Mouse (Mus musculus): ENCODE measurements at regions not wholly inside any gene's neighbourhood (a gene's known extent, or its start where the extent isn't known, plus 50 kb on each side); places are given as distances from the start of the nearest gene placed in this dataset.

DNA sequence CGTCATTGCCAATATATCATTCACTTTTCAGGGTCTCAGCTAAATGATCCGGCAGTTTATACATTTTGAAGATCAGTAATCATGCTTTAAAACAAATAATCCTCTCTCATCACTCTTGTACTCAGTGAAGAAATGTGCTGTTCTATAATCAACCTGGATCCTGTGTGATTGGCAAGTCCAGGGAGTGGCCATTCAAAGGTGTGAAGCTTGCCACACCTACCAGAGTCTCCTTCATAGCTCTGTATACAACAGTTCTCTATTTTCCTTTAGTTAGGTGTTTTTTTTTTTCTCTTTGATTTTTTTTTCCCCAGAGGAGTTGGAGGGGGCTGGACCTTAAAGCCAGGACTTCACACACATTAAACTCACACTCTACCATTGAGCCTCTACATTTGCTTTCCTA is 92.7 kb upstream of the Mon1b start:
- no peaks in the 10 kb centered on the region for H3K9me3 ChIP-seq (ENCODE audit: control insufficient read depth, low read length)
- no peak for ATAC-seq (ENCODE audit: low read depth)
- 49% methylated on average over 2 of the region's 2 CpGs for WGBS
- no peak overlapping the region for H3K27ac ChIP-seq (ENCODE audit: low read length)
- no peaks in the 10 kb centered on the region for H3K36me3 ChIP-seq (ENCODE audit: control insufficient read depth, insufficient read depth, low read length)
- H3K4me3 ChIP-seq (ENCODE audit: low read length), result no peak overlapping the region
- no peaks in the 10 kb centered on the region for H3K27me3 ChIP-seq (ENCODE audit: control insufficient read depth, insufficient read depth, low read depth, low read length)
- H3K4me2 ChIP-seq (ENCODE audit: low read depth, low read length), result no peak overlapping the region
- H3K9ac ChIP-seq (ENCODE audit: low read length), result no peak overlapping the region
- no peaks in the 10 kb centered on the region for H3K4me1 ChIP-seq (replicated peaks; ENCODE audit: control insufficient read depth, insufficient read depth, low read length)

DNA sequence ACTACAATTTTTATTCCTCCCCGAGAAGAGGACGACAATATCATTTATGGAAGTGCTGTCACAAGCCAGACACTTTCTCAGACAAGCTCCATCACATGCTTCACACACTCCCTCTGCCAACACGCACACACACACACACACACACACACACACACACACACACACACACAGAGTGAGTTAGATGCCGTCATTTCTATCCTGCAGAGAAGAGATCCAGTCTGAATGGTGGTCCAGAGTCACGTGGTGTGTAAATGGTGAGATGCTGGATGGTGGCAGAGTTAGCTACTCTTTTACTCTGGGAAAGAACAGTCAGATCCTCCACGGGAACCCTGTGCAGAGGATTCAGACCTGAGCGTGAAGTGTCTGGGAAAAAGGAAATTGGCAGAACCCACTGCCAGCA is 86.2 kb upstream of the Mon1b start:
- no peak overlapping the region for H3K4me2 ChIP-seq (ENCODE audit: low read depth, low read length)
- WGBS, result 79% methylated on average over 7 of the region's 7 CpGs
- no peaks in the 10 kb centered on the region for H3K36me3 ChIP-seq (ENCODE audit: control insufficient read depth, insufficient read depth, low read length)
- no peak overlapping the region for H3K4me3 ChIP-seq (ENCODE audit: low read length)
- no peak overlapping the region for H3K27ac ChIP-seq (ENCODE audit: low read length)
- no peak overlapping the region for H3K9ac ChIP-seq (ENCODE audit: low read length)
- ATAC-seq (ENCODE audit: low read depth), result no peak
- H3K9me3 ChIP-seq (ENCODE audit: control insufficient read depth, low read length), result no peaks in the 10 kb centered on the region
- no peaks in the 10 kb centered on the region for H3K27me3 ChIP-seq (ENCODE audit: control insufficient read depth, insufficient read depth, low read depth, low read length)
- no peaks in the 10 kb centered on the region for H3K4me1 ChIP-seq (replicated peaks; ENCODE audit: control insufficient read depth, insufficient read depth, low read length)

DNA sequence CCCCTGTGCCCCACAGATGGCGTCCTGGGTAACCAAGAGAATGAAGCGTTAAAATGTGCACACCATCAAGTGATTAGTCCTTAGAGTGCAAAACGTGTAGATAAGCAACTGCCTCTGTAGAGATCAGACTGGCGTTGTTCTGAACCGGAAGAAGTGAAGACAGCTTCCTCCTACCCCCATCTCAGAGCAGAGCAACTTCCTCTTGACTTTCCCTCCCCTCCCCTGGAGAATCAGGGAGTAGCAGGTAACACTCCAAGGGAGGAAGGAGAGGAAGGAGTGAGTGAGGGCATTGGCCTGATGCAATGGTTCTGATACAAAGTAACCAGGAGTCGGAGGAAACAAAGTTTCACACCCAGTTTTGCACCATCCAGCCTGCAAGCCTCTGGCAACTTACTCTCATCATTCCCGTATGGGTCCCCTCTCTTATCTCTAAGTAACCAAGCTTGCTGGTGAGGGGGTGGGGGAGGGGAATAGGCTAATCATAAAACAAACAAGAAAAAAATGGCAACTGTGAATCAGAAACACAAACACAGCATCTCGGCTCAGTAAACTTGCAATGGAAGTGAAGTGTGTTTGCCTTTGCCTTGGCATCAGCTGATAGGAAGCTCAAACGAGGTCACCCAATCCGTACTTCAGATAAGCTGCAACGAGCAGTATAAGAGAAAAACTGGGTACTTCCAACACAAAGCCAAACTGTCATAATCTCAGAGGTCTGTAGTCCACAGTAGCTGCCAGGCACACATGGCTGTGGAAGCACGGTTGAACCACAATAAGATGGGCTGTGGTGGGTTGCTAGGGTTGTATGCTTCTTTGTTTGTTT is 83.7 kb upstream of the Mon1b start:
- H3K4me2 ChIP-seq (ENCODE audit: low read depth, low read length), result no peak overlapping the region
- H3K4me1 ChIP-seq (replicated peaks; ENCODE audit: control insufficient read depth, insufficient read depth, low read length), result no peaks in the 10 kb centered on the region
- H3K36me3 ChIP-seq (ENCODE audit: control insufficient read depth, insufficient read depth, low read length), result no peaks in the 10 kb centered on the region
- H3K9ac ChIP-seq (ENCODE audit: low read length), result no peak overlapping the region
- H3K27ac ChIP-seq (ENCODE audit: low read length), result no peak overlapping the region
- H3K9me3 ChIP-seq (ENCODE audit: control insufficient read depth, low read length), result no peaks in the 10 kb centered on the region
- no peak for ATAC-seq (ENCODE audit: low read depth)
- H3K27me3 ChIP-seq (ENCODE audit: control insufficient read depth, insufficient read depth, low read depth, low read length), result no peaks in the 10 kb centered on the region
- WGBS, result 49% methylated on average over 12 of the region's 12 CpGs
- H3K4me3 ChIP-seq (ENCODE audit: low read length), result no peak overlapping the region

DNA sequence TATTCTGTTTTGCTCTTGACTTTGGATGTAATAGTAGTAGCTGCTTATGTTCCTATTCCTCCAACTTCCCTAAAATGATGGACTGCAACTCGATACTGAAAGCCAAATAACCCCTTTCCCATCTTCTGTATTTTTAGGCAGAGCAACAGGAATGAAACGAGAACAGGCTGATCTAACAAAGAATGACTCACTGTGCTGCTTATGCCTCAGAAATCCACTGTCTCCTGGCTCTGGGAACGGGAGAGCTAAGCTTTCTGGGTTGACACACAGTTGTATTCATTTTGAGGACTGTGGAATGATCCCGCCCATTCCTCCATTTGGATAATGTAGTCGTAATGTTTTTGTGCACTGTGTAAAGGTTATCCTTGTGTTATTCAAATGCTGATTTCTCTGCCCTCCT is 82.6 kb upstream of the Mon1b start:
- Histone ChIP-seq H3K4me3 (ENCODE audit: low read length) (no peak overlapping the region), H3K27me3 (ENCODE audit: control insufficient read depth, insufficient read depth, low read depth, low read length) (no peaks in the 10 kb centered on the region), H3K4me2 (ENCODE audit: low read depth, low read length) (no peak overlapping the region), H3K36me3 (ENCODE audit: control insufficient read depth, insufficient read depth, low read length) (no peaks in the 10 kb centered on the region), H3K4me1 (replicated peaks; ENCODE audit: control insufficient read depth, insufficient read depth, low read length) (no peaks in the 10 kb centered on the region), H3K9ac (ENCODE audit: low read length) (no peak overlapping the region), H3K9me3 (ENCODE audit: control insufficient read depth, low read length) (no peaks in the 10 kb centered on the region), H3K27ac (ENCODE audit: low read length) (no peak overlapping the region)
- ATAC-seq (ENCODE audit: low read depth), result no peak
- 77% methylated on average over 5 of the region's 5 CpGs for WGBS

DNA sequence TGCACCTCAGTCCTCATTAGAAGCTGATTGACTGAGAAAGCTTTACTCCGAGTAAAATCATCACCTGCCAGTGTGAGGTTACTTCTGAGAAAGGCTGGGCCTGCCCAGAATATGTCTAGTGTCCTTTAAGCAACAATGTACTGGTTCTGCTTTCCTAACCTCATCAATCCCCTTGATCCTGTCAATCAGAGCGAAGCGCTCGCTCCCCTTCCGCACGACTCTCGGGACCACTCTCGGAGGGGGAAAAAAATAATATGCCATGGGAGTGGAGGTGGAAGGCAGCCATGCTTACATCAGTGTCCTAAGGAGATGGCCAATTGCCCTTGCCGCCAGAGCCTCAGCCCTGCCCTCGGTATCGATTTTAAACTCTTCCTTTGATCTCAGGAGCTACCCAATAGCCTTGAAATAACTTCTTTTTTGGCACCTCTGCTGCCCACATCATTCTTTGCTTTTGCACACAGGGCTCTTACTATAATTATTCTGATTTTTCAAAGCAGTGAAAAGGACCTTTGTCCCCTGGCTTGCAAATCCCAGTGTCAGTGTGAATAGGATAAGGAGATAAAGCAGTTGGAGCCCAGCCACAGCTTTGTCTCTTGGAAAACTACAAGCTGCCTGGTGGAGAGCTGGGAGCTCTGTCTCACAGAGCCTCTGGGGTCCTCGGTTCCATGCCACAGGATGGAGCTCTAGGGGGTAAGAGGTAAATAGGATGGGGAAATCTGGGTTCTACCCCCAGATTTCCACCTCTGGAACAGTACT is 80.5 kb upstream of the Mon1b start:
- Histone ChIP-seq H3K9ac (ENCODE audit: low read length) (no peak overlapping the region), H3K27me3 (ENCODE audit: control insufficient read depth, insufficient read depth, low read depth, low read length) (no peaks in the 10 kb centered on the region), H3K9me3 (ENCODE audit: control insufficient read depth, low read length) (no peaks in the 10 kb centered on the region), H3K4me2 (ENCODE audit: low read depth, low read length) (no peak overlapping the region), H3K27ac (ENCODE audit: low read length) (no peak overlapping the region), H3K4me3 (ENCODE audit: low read length) (no peak overlapping the region), H3K4me1 (replicated peaks; ENCODE audit: control insufficient read depth, insufficient read depth, low read length) (no peaks in the 10 kb centered on the region), H3K36me3 (ENCODE audit: control insufficient read depth, insufficient read depth, low read length) (no peaks in the 10 kb centered on the region)
- ATAC-seq (ENCODE audit: low read depth), result no peak
- WGBS, result 33% methylated on average over 12 of the region's 12 CpGs

DNA sequence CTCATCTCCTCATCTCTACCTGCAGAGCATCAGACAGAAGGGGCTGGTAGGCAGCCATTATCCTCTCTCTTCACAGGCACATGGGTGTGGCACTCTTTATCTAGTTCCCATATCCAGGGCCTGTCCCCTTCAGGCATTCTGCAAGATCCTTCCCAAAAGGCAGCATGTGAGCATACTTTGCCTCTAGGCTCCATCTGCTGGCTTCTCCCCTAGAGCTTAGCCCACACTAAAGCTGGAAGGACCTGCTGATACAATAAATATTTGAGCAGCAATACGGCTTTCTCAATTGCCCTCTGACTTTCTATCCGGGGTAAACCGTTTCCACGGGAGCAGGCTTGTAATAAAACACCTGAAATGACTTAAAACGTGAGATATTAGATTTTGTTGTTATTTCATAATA is 78.4 kb upstream of the Mon1b start:
- Histone ChIP-seq H3K27me3 (ENCODE audit: control insufficient read depth, insufficient read depth, low read depth, low read length) (no peaks in the 10 kb centered on the region), H3K4me1 (replicated peaks; ENCODE audit: control insufficient read depth, insufficient read depth, low read length) (no peaks in the 10 kb centered on the region), H3K36me3 (ENCODE audit: control insufficient read depth, insufficient read depth, low read length) (no peaks in the 10 kb centered on the region), H3K4me2 (ENCODE audit: low read depth, low read length) (no peak overlapping the region), H3K4me3 (ENCODE audit: low read length) (no peak overlapping the region), H3K9ac (ENCODE audit: low read length) (no peak overlapping the region), H3K27ac (ENCODE audit: low read length) (no peak overlapping the region), H3K9me3 (ENCODE audit: control insufficient read depth, low read length) (no peaks in the 10 kb centered on the region)
- WGBS, result 54% methylated on average over 5 of the region's 5 CpGs
- ATAC-seq (ENCODE audit: low read depth), result no peak

DNA sequence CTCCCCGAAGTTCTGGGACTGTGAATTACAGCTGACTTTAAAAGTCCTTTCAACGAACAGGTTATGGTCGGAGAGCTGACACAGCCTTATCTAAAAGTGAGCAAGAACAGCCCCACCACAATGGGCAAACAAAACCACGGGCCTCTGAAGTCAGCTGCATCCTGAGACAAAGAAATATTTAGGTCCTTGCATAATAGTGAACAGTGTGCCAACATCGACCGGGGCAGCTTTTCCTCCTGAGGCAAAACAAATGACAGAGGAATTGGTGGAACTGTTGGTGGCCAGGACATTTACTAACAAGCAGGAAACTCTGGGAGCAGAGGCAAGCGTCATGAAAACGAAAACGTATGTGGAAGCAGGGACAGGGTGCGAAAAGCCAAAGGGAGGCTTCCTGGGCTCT is 54.3 kb upstream of the Mon1b start:
- H3K9ac ChIP-seq (ENCODE audit: low read length), result peak overlapping the region; percentile 14; the same call in 1 of the 2 replicates
- WGBS, result 15% methylated on average over 10 of the region's 10 CpGs
- H3K4me2 ChIP-seq (ENCODE audit: low read depth, low read length), result peak overlapping the region; percentile 5; the same call in 1 of the 2 replicates
- H3K36me3 ChIP-seq (ENCODE audit: control insufficient read depth, insufficient read depth, low read length), result no peaks in the 10 kb centered on the region
- H3K9me3 ChIP-seq (ENCODE audit: control insufficient read depth, low read length), result no peaks in the 10 kb centered on the region
- no peaks in the 10 kb centered on the region; the same call in 1 of the 2 replicates for H3K27me3 ChIP-seq (ENCODE audit: control insufficient read depth, insufficient read depth, low read depth, low read length)
- H3K4me3 ChIP-seq (ENCODE audit: low read length), result no peak overlapping the region
- peak; percentile 65; the same call in 1 of the 2 replicates for ATAC-seq (ENCODE audit: low read depth)
- H3K4me1 ChIP-seq (replicated peaks; ENCODE audit: control insufficient read depth, insufficient read depth, low read length), result peaks cover 12% of the 10 kb centered on the region
- no peak overlapping the region for H3K27ac ChIP-seq (ENCODE audit: low read length)

DNA sequence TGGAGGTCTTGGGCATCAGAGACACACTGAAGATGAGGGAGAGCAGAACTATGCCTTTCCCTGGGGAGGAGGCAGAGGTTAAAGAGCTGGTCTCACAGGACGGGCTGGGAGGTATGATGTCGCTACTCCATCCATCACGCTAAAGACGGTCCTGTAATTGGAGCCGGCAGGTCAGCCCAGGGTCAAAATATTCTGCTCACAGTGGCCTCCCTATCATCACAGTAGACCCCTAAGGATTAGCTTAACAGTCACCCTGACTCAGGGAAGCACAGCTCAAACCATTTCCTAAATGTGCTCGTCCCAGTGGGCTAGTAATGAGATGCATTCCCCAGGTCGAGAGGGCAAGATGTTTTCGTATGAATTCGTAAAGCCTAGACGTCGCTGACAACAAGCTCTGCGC is 53.7 kb upstream of the Mon1b start:
- Histone ChIP-seq H3K4me1 (replicated peaks; ENCODE audit: control insufficient read depth, insufficient read depth, low read length) (peaks cover 12% of the 10 kb centered on the region), H3K36me3 (ENCODE audit: control insufficient read depth, insufficient read depth, low read length) (no peaks in the 10 kb centered on the region), H3K27me3 (ENCODE audit: control insufficient read depth, insufficient read depth, low read depth, low read length) (no peaks in the 10 kb centered on the region; the same call in 1 of the 2 replicates), H3K9me3 (ENCODE audit: control insufficient read depth, low read length) (no peaks in the 10 kb centered on the region), H3K4me2 (ENCODE audit: low read depth, low read length) (no peak overlapping the region), H3K27ac (ENCODE audit: low read length) (no peak overlapping the region), H3K4me3 (ENCODE audit: low read length) (no peak overlapping the region), H3K9ac (ENCODE audit: low read length) (peak overlapping the region; percentile 14; the same call in 1 of the 2 replicates)
- no peak for ATAC-seq (ENCODE audit: low read depth)
- WGBS, result 20% methylated on average over 12 of the region's 12 CpGs

DNA sequence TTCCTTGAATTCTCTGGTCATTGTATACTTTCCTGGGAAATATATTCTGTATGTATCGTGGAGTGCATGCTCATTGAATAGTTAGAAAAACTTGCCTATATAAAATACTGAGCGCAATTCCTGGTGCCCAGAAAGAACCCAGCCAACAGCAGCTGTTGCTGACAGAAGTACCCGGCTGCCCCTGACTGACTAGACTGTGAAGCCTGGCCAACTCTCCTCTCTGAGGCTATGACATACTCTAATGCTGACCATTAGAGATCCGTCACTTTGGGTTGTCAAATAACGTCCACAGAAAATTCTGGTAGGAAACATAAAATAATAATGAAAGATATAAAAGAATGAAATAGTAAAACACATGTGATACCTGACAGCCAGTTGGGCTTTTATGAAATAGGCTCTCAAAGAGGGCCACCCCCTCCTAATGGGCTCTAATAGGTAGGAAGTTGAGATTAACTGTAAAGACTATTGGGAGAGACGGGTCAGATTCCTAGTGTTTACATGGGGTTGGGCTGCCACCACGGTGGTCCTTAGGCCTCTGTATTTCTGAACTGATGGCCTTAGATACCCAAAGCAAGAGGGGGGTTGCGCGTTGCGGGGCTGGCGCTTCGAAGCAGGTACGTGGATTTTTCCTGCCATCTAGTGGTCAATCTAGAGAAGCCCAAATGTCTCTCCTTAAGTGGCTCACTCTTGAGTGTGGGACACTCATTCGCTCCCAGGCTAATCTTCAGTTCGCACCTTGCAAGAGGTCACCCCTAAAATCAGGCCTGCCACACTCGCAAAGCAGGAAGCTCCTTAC is 53.0 kb upstream of the Mon1b start:
- Histone ChIP-seq H3K4me2 (ENCODE audit: low read depth, low read length) (peak overlapping the region; percentile 30; the same call in 1 of the 2 replicates), H3K9ac (ENCODE audit: low read length) (no peak overlapping the region), H3K9me3 (ENCODE audit: control insufficient read depth, low read length) (no peaks in the 10 kb centered on the region), H3K36me3 (ENCODE audit: control insufficient read depth, insufficient read depth, low read length) (no peaks in the 10 kb centered on the region), H3K4me3 (ENCODE audit: low read length) (no peak overlapping the region), H3K27me3 (ENCODE audit: control insufficient read depth, insufficient read depth, low read depth, low read length) (no peaks in the 10 kb centered on the region; the same call in 1 of the 2 replicates), H3K27ac (ENCODE audit: low read length) (no peak overlapping the region), H3K4me1 (replicated peaks; ENCODE audit: control insufficient read depth, insufficient read depth, low read length) (peaks cover 12% of the 10 kb centered on the region)
- ATAC-seq (ENCODE audit: low read depth), result peak; percentile 71; the same call in 1 of the 2 replicates
- WGBS, result 13% methylated on average over 16 of the region's 16 CpGs
